Mouse (Mus musculus): ENCODE measurements around the gene 1300017J02Rik.

DNA sequence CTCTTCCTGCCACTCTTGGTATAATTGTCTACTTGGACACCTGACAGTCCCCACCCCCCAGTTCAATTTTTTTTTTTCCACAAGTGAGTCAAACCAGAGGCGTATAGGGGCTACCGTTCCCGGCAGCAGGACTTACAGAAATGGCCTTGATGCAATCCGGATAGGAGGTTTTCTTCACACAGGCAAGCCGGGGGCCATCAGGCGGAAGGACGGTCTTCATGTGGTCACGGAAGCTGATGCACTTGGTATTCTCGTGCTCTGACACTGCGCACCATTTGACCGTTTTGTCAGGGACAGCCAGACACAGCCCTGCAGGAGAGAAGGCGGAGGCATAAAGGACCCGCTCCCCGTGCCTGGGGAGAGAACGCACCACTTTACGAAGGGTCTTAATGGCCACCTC is 77.1 kb downstream of the 1300017J02Rik start:
- TF ChIP-seq CTCF (IDR thresholded peaks at IDR 0.05; ENCODE audit: borderline replicate concordance, extremely low read depth, insufficient read depth, insufficient read length): no peak
- no peak for TF ChIP-seq POLR2A (IDR thresholded peaks at IDR 0.05; ENCODE audit: borderline replicate concordance, extremely low read depth, insufficient read depth, insufficient read length, poor library complexity, severe bottlenecking)
